Mouse (Mus musculus) heart, embryonic 16.5 days (tissue): ENCODE measurements around the gene Sipa1l3. TPM values are rescaled to one million over a fixed set of nuclear protein-coding genes. Genes with fewer than 3 reads are reported as not detected.

Experiments
- ATAC-seq: fragments of 200-750 bp; cut with Nextera tagmentation; replicated peaks from 2 replicates; pipeline ENCODE4 v1.8.0; 2017; ENCODE audit warnings: moderate number of reproducible peaks; ENCODE audit not compliant: insufficient read depth, low FRiP score; ENCODE audit errors: extremely low read depth
- H3K27ac ChIP-seq: fragments of 300-500 bp; sonication (generic); 2 replicates; pipeline ENCODE4 v1.5.1; 2014; ENCODE audit warnings: mild to moderate bottlenecking, low read length, control low read depth, moderate library complexity
- H3K27me3 ChIP-seq: fragments of 300-500 bp; sonication (generic); 2 replicates; pipeline ENCODE4 v1.6.1; 2014; ENCODE audit warnings: low read length, mixed read lengths; ENCODE audit not compliant: control insufficient read depth, insufficient read depth
- H3K36me3 ChIP-seq: fragments of 300-500 bp; sonication (generic); 2 replicates; pipeline ENCODE4 v1.6.1; 2014; ENCODE audit not compliant: control insufficient read depth, insufficient read depth
- H3K4me1 ChIP-seq: fragments of 300-500 bp; sonication (generic); 2 replicates; pipeline ENCODE4 v1.6.1; 2014; ENCODE audit warnings: low read length, mixed read lengths; ENCODE audit not compliant: control insufficient read depth, insufficient read depth
- H3K4me2 ChIP-seq: fragments of 300-500 bp; sonication (generic); 2 replicates; pipeline ENCODE4 v1.6.1; 2014; ENCODE audit warnings: low read depth, mild to moderate bottlenecking, control low read depth, low read length
- H3K4me3 ChIP-seq: fragments of 300-500 bp; sonication (generic); 2 replicates; pipeline ENCODE4 v1.5.1; 2014; ENCODE audit warnings: mild to moderate bottlenecking, control low read depth, low read length
- H3K9ac ChIP-seq: fragments of 300-500 bp; sonication (generic); 2 replicates; pipeline ENCODE4 v1.6.1; 2014; ENCODE audit warnings: low read length, control low read depth
- H3K9me3 ChIP-seq: fragments of 300-500 bp; sonication (generic); replicated peaks from 2 replicates; pipeline ENCODE4 v1.6.1; 2016; ENCODE audit warnings: low read length; ENCODE audit not compliant: control insufficient read depth
- WGBS: fragments of 180-500 bp; shearing (Covaris S2); extraction: QIAGEN DNeasy Blood & Tissue Kit; methylation state at CpG from one replicate; pipeline ENCODE4 v1.1.7; 2014; 5-methylcytosine and 5-hydroxymethylcytosine counted together
- polyA plus RNA-seq: library from polyadenylated mRNA; unstranded; fragments of >200 nt; fragmentation: Nextera tagmentation; extraction: Ambion mirVana; gene quantifications from 2 replicates; pipeline ENCODE4 v1.2.1, GENCODE M21; 2015

Sipa1l3 gene
- polyA plus RNA-seq, 1 experiment from 2014 or later, result 5.8 TPM

DNA sequence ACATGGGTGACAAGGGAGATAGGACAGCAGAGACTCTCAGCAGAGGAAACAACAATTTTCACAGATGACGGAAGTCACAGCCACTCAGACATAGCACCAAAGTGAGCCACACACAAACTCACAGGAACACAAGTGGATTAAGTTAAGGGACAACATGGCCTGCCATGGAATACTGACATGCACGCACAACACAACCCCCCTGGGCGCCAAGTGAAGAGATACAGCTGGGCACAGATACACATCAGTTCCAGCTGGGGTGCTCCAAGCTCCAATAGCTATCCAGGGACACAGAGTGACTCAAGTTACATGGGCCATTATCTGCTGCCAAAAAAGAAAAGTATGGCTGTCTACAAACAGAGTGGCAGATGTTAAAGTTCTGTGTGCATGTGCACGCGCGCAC is 228.6 kb downstream of the Sipa1l3 start:
- peak overlapping the region; percentile 68 for H3K27ac ChIP-seq
- 71% methylated on average over 6 of the region's 6 CpGs for WGBS
- no peak for ATAC-seq

DNA sequence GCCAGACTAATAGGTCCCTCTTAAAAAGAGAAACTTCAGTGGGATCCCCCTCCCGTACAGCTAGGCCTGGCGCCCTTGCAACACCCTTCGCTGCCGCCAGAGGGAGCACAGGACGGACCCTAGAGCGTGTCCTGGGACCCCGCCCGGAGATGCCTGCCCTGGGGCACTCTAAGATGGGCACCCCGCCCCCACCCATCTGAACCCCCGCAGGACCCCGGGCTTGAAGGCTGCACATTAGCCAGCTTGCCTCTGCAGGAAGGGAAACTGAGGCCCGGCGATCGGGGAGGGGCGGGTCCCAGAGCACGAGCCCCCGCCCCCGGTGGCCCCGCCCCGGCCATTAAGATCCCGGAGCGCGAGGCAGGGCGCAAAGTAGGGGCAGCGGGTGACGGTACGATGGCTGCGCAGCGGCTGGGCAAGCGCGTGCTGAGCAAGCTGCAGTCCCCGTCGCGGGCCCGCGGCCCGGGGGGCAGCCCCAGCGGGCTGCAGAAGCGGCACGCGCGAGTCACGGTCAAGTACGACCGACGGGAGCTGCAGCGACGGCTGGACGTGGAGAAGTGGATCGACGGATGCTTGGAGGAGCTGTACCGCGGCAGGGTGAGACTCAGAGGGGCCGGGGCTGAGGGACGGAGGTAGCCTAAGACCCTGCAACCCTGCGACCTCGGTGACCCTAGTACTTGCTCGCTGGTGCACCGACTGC is 229.4 kb downstream of the Sipa1l3 start, which contains the start of gene Ppp1r14a:
TSS of gene Ppp1r14a (plus strand) at position 367 of the 697 bp plus-strand sequence.
- peaks cover 19% of the 10 kb centered on the region for H3K4me1 ChIP-seq

More for the DNA sequence above, 228.6 kb downstream of the Sipa1l3 start:
- H3K9me3 ChIP-seq, result no peaks in the 10 kb centered on the region
- no peaks in the 10 kb centered on the region for H3K36me3 ChIP-seq
- H3K4me2 ChIP-seq, result peak overlapping the region; percentile 92
- peak overlapping the region; percentile 72 for H3K4me3 ChIP-seq
- peak overlapping the region; percentile 78 for H3K9ac ChIP-seq
- peaks cover 5% of the 10 kb centered on the region; the same call in 1 of the 2 replicates for H3K27me3 ChIP-seq
- H3K4me1 ChIP-seq, result peaks cover 19% of the 10 kb centered on the region

DNA sequence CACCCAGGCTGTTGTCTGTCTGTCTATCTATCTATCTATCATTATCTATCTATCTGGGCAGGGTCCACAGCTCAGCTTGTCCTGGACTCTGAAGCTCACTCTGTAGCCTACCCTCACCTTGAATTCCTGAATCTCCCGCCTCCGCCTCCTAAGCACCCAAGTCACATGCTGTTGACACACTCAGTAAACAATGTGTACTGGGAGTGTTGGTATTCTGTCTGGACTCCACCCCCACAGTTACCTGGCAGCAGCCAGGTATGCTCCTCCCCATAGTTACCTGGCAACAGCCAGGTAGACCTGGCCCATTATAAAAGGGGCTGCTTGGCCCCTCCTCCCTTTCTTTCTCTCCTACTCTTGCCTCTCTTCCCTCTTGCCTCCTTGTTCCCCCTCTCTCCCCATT is 230.4 kb downstream of the Sipa1l3 start:
- WGBS, result 79% methylated on average over 2 of the region's 2 CpGs
- no peak overlapping the region for H3K4me3 ChIP-seq
- peaks cover 5% of the 10 kb centered on the region; the same call in 1 of the 2 replicates for H3K27me3 ChIP-seq
- no peaks in the 10 kb centered on the region for H3K36me3 ChIP-seq
- ATAC-seq, result no peak
- H3K9me3 ChIP-seq, result no peaks in the 10 kb centered on the region
- H3K4me1 ChIP-seq, result peaks cover 15% of the 10 kb centered on the region
- no peak overlapping the region for H3K27ac ChIP-seq
- H3K4me2 ChIP-seq, result no peak overlapping the region
- H3K9ac ChIP-seq, result no peak overlapping the region

More for the DNA sequence above, 229.4 kb downstream of the Sipa1l3 start, which contains the start of gene Ppp1r14a:
- Histone ChIP-seq H3K36me3 (no peaks in the 10 kb centered on the region), H3K9me3 (no peaks in the 10 kb centered on the region), H3K9ac (peak within 1 kb of the TSS; percentile 78), H3K27me3 (peaks cover 5% of the 10 kb centered on the region; the same call in 1 of the 2 replicates), H3K27ac (peak within 1 kb of the TSS; percentile 68), H3K4me3 (peak within 1 kb of the TSS; percentile 72), H3K4me2 (peak within 1 kb of the TSS; percentile 92)
- ATAC-seq, result peak; percentile 46
- WGBS, result 1% methylated on average over 59 of the region's 59 CpGs

DNA sequence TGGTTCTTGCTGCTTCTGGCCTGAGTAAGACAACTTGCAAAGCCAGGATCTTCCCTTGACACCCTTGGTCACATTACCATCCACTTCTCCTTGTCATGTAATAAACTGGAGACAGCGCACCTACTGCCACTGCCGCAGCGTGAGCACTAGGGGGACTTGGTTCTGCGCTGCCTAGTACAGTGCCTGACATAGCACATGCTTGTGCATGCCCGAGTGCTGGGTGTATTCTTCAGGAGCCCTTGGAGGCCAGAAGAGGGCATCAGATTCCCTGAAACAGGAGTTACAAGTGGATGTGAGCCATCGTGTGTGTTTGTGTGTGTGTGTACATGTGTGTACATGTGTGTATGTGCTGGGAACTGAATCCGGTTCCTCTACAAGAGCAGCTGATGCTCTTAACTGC is 231.0 kb downstream of the Sipa1l3 start:
- Histone ChIP-seq H3K4me3 (no peak overlapping the region), H3K4me2 (no peak overlapping the region), H3K27me3 (peaks cover 5% of the 10 kb centered on the region; the same call in 1 of the 2 replicates), H3K36me3 (no peaks in the 10 kb centered on the region), H3K9me3 (no peaks in the 10 kb centered on the region), H3K4me1 (peaks cover 9% of the 10 kb centered on the region), H3K27ac (no peak overlapping the region), H3K9ac (no peak overlapping the region)
- ATAC-seq, result no peak
- WGBS, result 82% methylated on average over 7 of the region's 7 CpGs

DNA sequence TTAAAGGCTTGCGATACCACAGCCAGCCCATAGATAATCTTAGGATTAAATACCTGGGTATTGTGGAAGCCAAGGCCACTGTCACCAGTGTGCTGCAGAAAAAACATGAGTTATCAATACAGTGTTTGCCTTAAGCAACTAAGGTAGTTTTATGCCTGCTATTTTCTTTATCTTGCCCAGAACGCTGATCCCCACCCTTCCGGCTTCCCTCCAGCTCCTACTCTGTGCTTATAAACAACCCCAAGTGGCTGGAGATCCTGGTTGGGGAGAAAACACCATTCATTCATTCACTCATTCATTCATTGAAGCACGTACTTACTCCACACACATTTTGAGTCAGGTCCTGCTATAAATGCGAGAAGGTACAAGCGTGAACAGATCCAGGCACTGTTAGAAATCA is 233.9 kb downstream of the Sipa1l3 start:
- Histone ChIP-seq H3K4me3 (no peak overlapping the region), H3K27me3 (peaks cover 5% of the 10 kb centered on the region; the same call in 1 of the 2 replicates), H3K27ac (no peak overlapping the region), H3K4me2 (no peak overlapping the region), H3K9me3 (no peaks in the 10 kb centered on the region), H3K4me1 (peaks cover 4% of the 10 kb centered on the region; the same call in 1 of the 2 replicates), H3K9ac (no peak overlapping the region), H3K36me3 (no peaks in the 10 kb centered on the region)
- no peak for ATAC-seq
- 87% methylated on average over 6 of the region's 6 CpGs for WGBS

DNA sequence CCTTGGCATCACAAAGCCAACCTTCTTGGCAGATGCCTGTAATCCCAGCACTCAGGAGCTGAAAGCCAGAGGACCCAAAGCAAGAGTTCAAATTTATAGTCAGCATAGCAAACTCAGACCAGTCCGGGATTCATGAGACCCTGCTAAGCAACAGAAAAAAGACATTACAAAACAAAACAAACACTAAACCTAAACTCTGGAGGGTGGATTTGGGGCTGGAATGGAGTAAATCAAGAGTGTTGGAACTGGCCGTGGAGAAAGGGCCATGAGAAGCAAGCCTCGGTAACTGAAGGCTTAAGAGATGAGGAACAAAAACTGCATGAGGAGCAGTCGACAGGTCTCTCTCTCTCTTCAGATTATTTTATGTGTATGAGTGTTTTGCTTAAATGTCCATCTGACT is 234.6 kb downstream of the Sipa1l3 start:
- ATAC-seq, result no peak
- H3K36me3 ChIP-seq, result no peaks in the 10 kb centered on the region
- H3K9me3 ChIP-seq, result no peaks in the 10 kb centered on the region
- WGBS, result 68% methylated on average over 4 of the region's 4 CpGs
- no peak overlapping the region for H3K27ac ChIP-seq
- H3K4me2 ChIP-seq, result no peak overlapping the region
- peaks cover 5% of the 10 kb centered on the region; the same call in 1 of the 2 replicates for H3K27me3 ChIP-seq
- peaks cover 4% of the 10 kb centered on the region; the same call in 1 of the 2 replicates for H3K4me1 ChIP-seq
- no peak overlapping the region for H3K9ac ChIP-seq
- no peak overlapping the region for H3K4me3 ChIP-seq

DNA sequence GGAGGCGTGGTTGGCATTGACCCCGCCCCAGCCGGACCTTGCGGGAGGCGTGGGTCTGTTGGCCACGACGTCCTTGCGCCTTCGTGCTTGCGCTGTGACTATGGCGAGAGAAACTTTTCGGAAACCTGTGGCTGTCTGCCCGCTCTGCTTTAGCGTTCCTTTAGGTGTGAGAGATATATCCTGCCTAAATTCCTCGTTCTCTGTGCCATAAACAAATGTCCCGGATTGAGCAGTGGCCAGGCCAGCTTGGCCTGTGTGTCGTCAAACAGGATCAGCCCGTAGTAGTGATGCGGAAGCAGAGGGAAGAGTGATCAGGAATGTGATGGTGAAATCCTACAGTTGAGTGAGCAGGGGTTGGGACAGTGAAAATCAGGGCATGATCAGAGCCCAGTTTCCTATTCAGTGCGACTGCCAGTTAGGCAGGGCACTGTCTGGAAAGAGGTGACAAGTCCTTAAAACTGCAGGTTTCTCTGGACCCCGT is 236.3 kb downstream of the Sipa1l3 start:
- peak overlapping the region; percentile 92 for H3K4me2 ChIP-seq
- peak overlapping the region; percentile 74 for H3K4me3 ChIP-seq
- 11% methylated on average over 21 of the region's 21 CpGs for WGBS
- no peaks in the 10 kb centered on the region for H3K36me3 ChIP-seq
- H3K4me1 ChIP-seq, result peaks cover 4% of the 10 kb centered on the region; the same call in 1 of the 2 replicates
- ATAC-seq, result peak; percentile 5; the same call in 1 of the 2 replicates
- H3K9me3 ChIP-seq, result no peaks in the 10 kb centered on the region
- peak overlapping the region; percentile 85 for H3K9ac ChIP-seq
- no peak overlapping the region; the same call in 1 of the 2 replicates for H3K27ac ChIP-seq
- no peaks in the 10 kb centered on the region for H3K27me3 ChIP-seq

DNA sequence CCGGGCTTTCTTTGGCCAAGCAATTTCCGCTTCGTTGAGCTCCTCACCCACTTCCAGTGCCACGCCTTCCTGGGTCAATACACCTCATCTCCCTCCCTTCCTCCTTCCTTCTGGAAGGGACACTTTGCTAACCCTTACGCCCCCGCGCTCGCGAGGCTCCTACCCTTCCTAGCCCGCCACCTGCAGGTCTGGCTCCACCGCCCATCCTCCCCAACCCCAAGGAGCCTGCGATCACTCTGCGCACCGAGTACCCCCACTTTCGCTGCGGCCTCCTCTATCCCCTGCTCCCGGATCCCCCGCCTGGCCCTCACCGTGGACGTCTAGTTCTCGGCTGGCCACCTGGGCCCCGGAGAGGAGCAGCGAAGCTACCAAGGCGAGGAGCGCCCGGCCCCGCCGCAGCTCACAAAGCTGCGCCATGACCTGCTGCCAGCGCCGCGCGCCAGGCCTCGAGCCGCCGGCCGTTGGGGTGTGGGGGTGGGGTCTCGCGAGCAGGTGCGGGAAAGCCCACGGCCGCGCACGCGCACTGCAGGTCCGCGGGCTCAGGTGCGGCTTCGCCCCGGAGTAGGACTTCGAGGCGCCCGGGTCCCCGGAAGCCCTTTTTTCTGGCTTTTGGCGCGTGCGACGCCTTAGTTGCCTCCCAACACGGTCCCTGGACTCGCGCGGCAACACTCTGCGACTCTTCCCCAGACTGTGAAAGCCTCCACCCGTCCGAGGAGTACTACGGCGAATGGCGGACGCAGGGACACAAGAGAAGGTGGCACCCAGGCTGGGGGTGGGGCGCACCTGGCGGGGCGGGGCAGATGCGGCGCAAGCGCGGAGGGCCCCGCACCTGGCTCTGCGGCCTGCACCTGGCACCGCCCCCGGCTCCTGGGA is 237.0 kb downstream of the Sipa1l3 start, which contains the start of gene Spint2:
TSS of gene Spint2 (minus strand) at position 712 of the 873 bp plus-strand sequence.
- WGBS, result 1% methylated on average over 80 of the region's 80 CpGs

More for the DNA sequence above, 237.0 kb downstream of the Sipa1l3 start, which contains the start of gene Spint2:
- H3K27ac ChIP-seq, result peak within 1 kb of the TSS; percentile 71
- peak within 1 kb of the TSS; percentile 92 for H3K4me2 ChIP-seq
- H3K4me3 ChIP-seq, result peak within 1 kb of the TSS; percentile 74
- ATAC-seq, result peak; percentile 47
- no peaks in the 10 kb centered on the region for H3K36me3 ChIP-seq
- H3K4me1 ChIP-seq, result peaks cover 11% of the 10 kb centered on the region
- peak within 1 kb of the TSS; percentile 85 for H3K9ac ChIP-seq
- no peaks in the 10 kb centered on the region for H3K9me3 ChIP-seq
- H3K27me3 ChIP-seq, result no peaks in the 10 kb centered on the region
